Mouse (Mus musculus) ES-Bruce4 (cell line): ENCODE measurements around the gene Mrpl58. TPM values are rescaled to one million over a fixed set of nuclear protein-coding genes. Genes with fewer than 3 reads are reported as not detected.

Source experiments
- H3K27ac ChIP-seq: 2 replicates; pipeline ENCODE4 v1.5.1; 2012; ENCODE audit warnings: low read length, inconsistent platforms; ENCODE audit not compliant: insufficient read depth
- H3K27me3 ChIP-seq: 2 replicates; pipeline ENCODE4 v1.6.1; 2012; ENCODE audit warnings: mild to moderate bottlenecking, low read length, inconsistent platforms; ENCODE audit not compliant: control insufficient read depth, poor library complexity, insufficient read depth, severe bottlenecking
- H3K36me3 ChIP-seq: 2 replicates; pipeline ENCODE4 v1.6.1; 2012; ENCODE audit warnings: inconsistent platforms, mild to moderate bottlenecking, low read length, moderate library complexity; ENCODE audit not compliant: control insufficient read depth, poor library complexity, insufficient read depth, severe bottlenecking
- H3K4me1 ChIP-seq: one replicate; pipeline ENCODE4 v1.8.1; 2011; ENCODE audit warnings: low read length; ENCODE audit not compliant: control insufficient read depth, insufficient read depth
- H3K4me3 ChIP-seq: 2 replicates; pipeline ENCODE4 v1.5.1; 2011; ENCODE audit warnings: low read depth, mild to moderate bottlenecking, low read length
- H3K9ac ChIP-seq: 2 replicates; pipeline ENCODE4 v1.6.1; 2012; ENCODE audit warnings: low read depth, mild to moderate bottlenecking, inconsistent platforms; ENCODE audit not compliant: poor library complexity, severe bottlenecking
- H3K9me3 ChIP-seq: replicated peaks from 2 replicates; pipeline ENCODE4 v1.6.1; 2012; ENCODE audit warnings: mild to moderate bottlenecking, low read length, inconsistent platforms; ENCODE audit not compliant: control insufficient read depth, poor library complexity, insufficient read depth, severe bottlenecking
- CTCF ChIP-seq: IDR thresholded peaks from one replicate; pipeline ENCODE4 v1.8.1; 2011; ENCODE audit warnings: low read depth, low read length
- EP300 ChIP-seq: IDR thresholded peaks from 2 replicates; pipeline ENCODE4 v1.6.1; 2011; ENCODE audit warnings: low read depth, low read length; ENCODE audit not compliant: insufficient read depth
- POLR2A ChIP-seq: IDR thresholded peaks from one replicate; pipeline ENCODE4 v1.8.1; 2011; ENCODE audit warnings: low read length; ENCODE audit not compliant: insufficient read depth
- polyA plus RNA-seq: library from polyadenylated mRNA; stranded (reverse); fragments of >200 nt; gene quantifications from 2 replicates; pipeline ENCODE4 v1.2.4, GENCODE M21; 2011; ENCODE audit warnings: low read depth; ENCODE audit not compliant: missing spikeins, insufficient read depth, insufficient read length

Mrpl58 gene
- polyA plus RNA-seq, 1 experiment = 60.6 TPM

- Histone ChIP-seq H3K4me3 (no peak overlapping the region), H3K27ac (no peak overlapping the region), H3K9me3 (no peaks in the 10 kb centered on the region), H3K27me3 (no peaks in the 10 kb centered on the region), H3K9ac (no peak overlapping the region), H3K4me1 (peaks cover 3% of the 10 kb centered on the region), H3K36me3 (no peaks in the 10 kb centered on the region)
- TF ChIP-seq EP300 (no peak), CTCF (no peak), POLR2A (no peak)
Measured at GRCm38 (mm10) chr11:115391358-115391757, 12.2 kb upstream of the Mrpl58 start.

GRCm38 (mm10) chr11:115393721-115394325 is 9.7 kb upstream of the Mrpl58 start:
- TF ChIP-seq POLR2A (no peak), CTCF (no peak), EP300 (no peak)
- peak overlapping the region; percentile 29 for H3K4me3 ChIP-seq
- no peaks in the 10 kb centered on the region for H3K27me3 ChIP-seq
- no peaks in the 10 kb centered on the region for H3K9me3 ChIP-seq
- peaks cover 3% of the 10 kb centered on the region for H3K4me1 ChIP-seq
- H3K36me3 ChIP-seq = no peaks in the 10 kb centered on the region
- H3K27ac ChIP-seq = no peak overlapping the region
- peak overlapping the region; percentile 0; the same call in 1 of the 2 replicates for H3K9ac ChIP-seq

- H3K9me3 ChIP-seq = no peaks in the 10 kb centered on the region
- no peak overlapping the region for H3K27ac ChIP-seq
- no peaks in the 10 kb centered on the region for H3K27me3 ChIP-seq
- H3K4me3 ChIP-seq = no peak overlapping the region
- no peak overlapping the region for H3K9ac ChIP-seq
- H3K36me3 ChIP-seq = no peaks in the 10 kb centered on the region
- TF ChIP-seq CTCF = no peak
- no peak for TF ChIP-seq EP300
- TF ChIP-seq POLR2A = no peak
- peaks cover 2% of the 10 kb centered on the region for H3K4me1 ChIP-seq
Measured at GRCm38 (mm10) chr11:115398085-115398484, 5.5 kb upstream of the Mrpl58 start.

GRCm38 (mm10) chr11:115400126-115400525 is 3.4 kb upstream of the Mrpl58 start:
- Histone ChIP-seq H3K4me1 (peaks cover 2% of the 10 kb centered on the region), H3K9ac (no peak overlapping the region), H3K36me3 (no peaks in the 10 kb centered on the region), H3K9me3 (no peaks in the 10 kb centered on the region), H3K27ac (no peak overlapping the region), H3K4me3 (no peak overlapping the region), H3K27me3 (no peaks in the 10 kb centered on the region)
- no peak for TF ChIP-seq POLR2A
- TF ChIP-seq EP300 = no peak
- no peak for TF ChIP-seq CTCF

- no peak overlapping the region for H3K27ac ChIP-seq
- no peaks in the 10 kb centered on the region for H3K9me3 ChIP-seq
Measured at GRCm38 (mm10) chr11:115400630-115401391, 2.7 kb upstream of the Mrpl58 start.

GRCm38 (mm10) chr11:115405723-115406122 is 2.2 kb downstream of the Mrpl58 start:
- Histone ChIP-seq H3K27ac (no peak overlapping the region), H3K36me3 (no peaks in the 10 kb centered on the region), H3K9me3 (no peaks in the 10 kb centered on the region), H3K9ac (no peak overlapping the region), H3K4me1 (peaks cover 2% of the 10 kb centered on the region), H3K4me3 (no peak overlapping the region), H3K27me3 (no peaks in the 10 kb centered on the region)
- no peak for TF ChIP-seq POLR2A
- TF ChIP-seq CTCF = no peak
- TF ChIP-seq EP300 = no peak

More at GRCm38 (mm10) chr11:115400630-115401391, 2.7 kb upstream of the Mrpl58 start:
- peaks cover 2% of the 10 kb centered on the region for H3K4me1 ChIP-seq
- H3K9ac ChIP-seq = peak overlapping the region; percentile 46; the same call in 1 of the 2 replicates
- TF ChIP-seq CTCF = no peak
- no peak for TF ChIP-seq POLR2A
- TF ChIP-seq EP300 = no peak
- H3K36me3 ChIP-seq = no peaks in the 10 kb centered on the region
- peak overlapping the region; percentile 15 for H3K4me3 ChIP-seq
- no peaks in the 10 kb centered on the region for H3K27me3 ChIP-seq
